In the genomic region with DNA sequence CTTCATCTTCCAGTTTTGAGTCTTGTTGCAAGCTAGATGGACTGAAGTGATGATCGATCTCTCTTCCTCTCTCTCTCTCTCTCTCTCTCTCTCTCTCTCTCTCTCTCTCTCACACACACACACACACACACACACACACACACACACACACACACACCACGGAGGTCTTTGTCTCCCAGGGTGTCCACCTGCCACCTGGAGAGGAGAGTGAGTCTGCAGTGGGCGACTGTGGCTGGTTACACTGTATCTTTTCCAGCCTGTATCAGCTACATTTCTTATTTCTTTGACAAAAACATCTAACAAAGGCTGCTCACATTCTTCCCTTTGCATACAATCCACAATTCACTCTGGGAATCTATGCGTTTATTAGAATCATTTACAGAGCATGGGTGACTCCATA, we compare ENCODE assay signal across 25 mouse cellular contexts.
"Had no signal": no experiment of that assay in that cellular context is flagged by ENCODE, and none has a peak within 500 bp of the region (broad histone marks: within the 10 kb centered on the region; RNA-seq: fewer than 3 reads in every experiment).

No protein-coding gene starts in this region.

- H3K4me2 ChIP-seq: limb, embryonic 13.5 days; liver, embryonic 12.5 days; liver, embryonic 15.5 days; lung, embryonic 15.5 days; midbrain, embryonic 13.5 days; neural tube, embryonic 13.5 days; stomach, embryonic 15.5 days had no signal

- H3K27ac ChIP-seq: kidney, postnatal 0 days; layer of hippocampus, adult 2 months; limb, embryonic 10.5 days; limb, embryonic 13.5 days; liver, embryonic 12.5 days; liver, embryonic 15.5 days; lung, embryonic 15.5 days; midbrain, embryonic 10.5 days; midbrain, embryonic 13.5 days; neural tube, embryonic 13.5 days; stomach, embryonic 15.5 days had no signal

- H3K9ac ChIP-seq: limb, embryonic 13.5 days; liver, embryonic 12.5 days; liver, embryonic 15.5 days; lung, embryonic 15.5 days; midbrain, embryonic 13.5 days; neural tube, embryonic 13.5 days; stomach, embryonic 15.5 days had no signal

- H3K4me1 ChIP-seq: lung, embryonic 15.5 days; midbrain, embryonic 10.5 days; midbrain, embryonic 13.5 days; neural tube, embryonic 13.5 days; stomach, embryonic 15.5 days had no signal

- H3K36me3 ChIP-seq: limb, embryonic 10.5 days; limb, embryonic 13.5 days; liver, embryonic 12.5 days; liver, embryonic 15.5 days; lung, embryonic 15.5 days; midbrain, embryonic 10.5 days; midbrain, embryonic 13.5 days; neural tube, embryonic 13.5 days; stomach, embryonic 15.5 days had no signal

- H3K4me3 ChIP-seq: layer of hippocampus, adult 2 months; limb, embryonic 10.5 days; limb, embryonic 13.5 days; liver, embryonic 12.5 days; liver, embryonic 15.5 days; lung, embryonic 15.5 days; megakaryocyte, embryonic 14.5 days; midbrain, embryonic 10.5 days; midbrain, embryonic 13.5 days; myocyte; neural tube, embryonic 13.5 days; stomach, embryonic 15.5 days had no signal

- H3K9me3 ChIP-seq: limb, embryonic 10.5 days; limb, embryonic 13.5 days; liver, embryonic 12.5 days; liver, embryonic 15.5 days; lung, embryonic 15.5 days; megakaryocyte, embryonic 14.5 days; midbrain, embryonic 10.5 days; midbrain, embryonic 13.5 days; neural tube, embryonic 13.5 days; stomach, embryonic 15.5 days had no signal

- DNase-seq: kidney, adult 2 months; kidney, postnatal 25 days; layer of hippocampus, adult 9-11 months; liver; lung, adult 18-20 months; lung, postnatal 10 days; lung, postnatal 36 days; retina, postnatal 1 day; right cerebral cortex, postnatal 25 days; spleen, adult 18-20 months had no signal

- ATAC-seq: intestine, postnatal 0 days; midbrain, embryonic 13.5 days; midbrain, embryonic 16.5 days had no signal

- H3K27me3 ChIP-seq: limb, embryonic 13.5 days; liver, embryonic 12.5 days; liver, embryonic 15.5 days; lung, embryonic 15.5 days; megakaryocyte, embryonic 14.5 days; midbrain, embryonic 13.5 days; neural tube, embryonic 13.5 days; stomach, embryonic 15.5 days had no signal
